In the genomic region with DNA sequence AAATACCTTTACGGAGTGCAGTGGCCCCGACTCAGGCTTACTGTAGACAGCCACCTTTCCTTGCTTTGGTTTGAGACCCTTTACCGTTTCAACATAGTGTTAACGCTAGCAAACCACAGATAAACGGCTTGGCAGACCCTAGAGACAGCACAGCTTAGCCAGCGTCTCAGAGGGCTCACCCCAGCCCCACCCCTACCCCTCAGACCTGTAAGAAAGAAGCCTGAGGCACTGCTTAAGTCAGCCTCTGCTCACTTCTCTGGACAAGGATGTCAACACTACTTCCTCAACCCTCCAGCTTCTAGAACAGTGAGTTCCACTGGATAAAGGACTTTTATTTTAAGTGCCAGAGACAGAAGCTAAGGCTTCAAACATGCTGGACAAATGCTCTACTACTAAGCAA, we compare ENCODE assay signal across 10 mouse cellular contexts. TPM values are rescaled to one million over a fixed set of nuclear protein-coding genes. Genes with fewer than 3 reads are reported as not detected.
DNase-seq lines count a peak whose midpoint lies in the region; ATAC-seq and TF ChIP-seq lines count a peak whose summit lies in the region.
"Had no signal": no experiment of that assay in that cellular context is flagged by ENCODE, and none has a peak within 500 bp of the region (broad histone marks: within the 10 kb centered on the region; RNA-seq: fewer than 3 reads in every experiment).

No protein-coding gene starts in this region.

- 0 out of 2 replicates have a peak overlapping the region, but pooled peaks have one; percentile 17 for H3K4me2 ChIP-seq in heart, embryonic 15.5 days
- H3K4me2 ChIP-seq in midbrain, embryonic 15.5 days: no peak overlapping the region
- peak overlapping the region; percentile 15 for H3K4me2 ChIP-seq in stomach, postnatal 0 days (replicated peaks; ENCODE audit: low read depth)

- no peak for TF ChIP-seq EP300 in stomach, postnatal 0 days (optimal IDR thresholded peaks at IDR 0.05)

- intact Hi-C loops in heart, postnatal 36 days (cut with DNase I): no loop called here
- intact Hi-C loops in left cerebral cortex, postnatal 14 days (cut with DNase I): no loop called here

- ATAC-seq in heart, embryonic 15.5 days (replicated peaks; ENCODE audit: insufficient number of reproducible peaks, insufficient read depth, low FRiP score, low read depth): no peak
- ATAC-seq in midbrain, embryonic 15.5 days (replicated peaks): no peak
- ATAC-seq in granulocyte monocyte progenitor cell, adult 5-6 weeks (replicated peaks; ENCODE audit: poor library complexity, severe bottlenecking): peak; percentile 51
- ATAC-seq in stomach, postnatal 0 days (ENCODE audit: low FRiP score, low TSS enrichment): no peak
- ATAC-seq: CD4-positive, CD25-positive, alpha-beta regulatory T cell, adult 4 months had no signal

- H3K4me1 ChIP-seq in heart, embryonic 15.5 days (replicated peaks): peaks cover 13% of the 10 kb centered on the region
- H3K4me1 ChIP-seq in midbrain, embryonic 10.5 days: peaks cover 25% of the 10 kb centered on the region
- peaks cover 14% of the 10 kb centered on the region for H3K4me1 ChIP-seq in midbrain, embryonic 15.5 days
- no peaks in the 10 kb centered on the region for H3K4me1 ChIP-seq in stomach, postnatal 0 days (replicated peaks; ENCODE audit: control insufficient read depth, insufficient read depth)

- no peaks in the 10 kb centered on the region for H3K27me3 ChIP-seq in heart, embryonic 15.5 days
- H3K27me3 ChIP-seq in midbrain, embryonic 10.5 days (ENCODE audit: low read depth, poor library complexity, severe bottlenecking): peaks cover 7% of the 10 kb centered on the region; the same call in 1 of the 2 replicates
- no peaks in the 10 kb centered on the region for H3K27me3 ChIP-seq in midbrain, embryonic 15.5 days (replicated peaks)
- H3K27me3 ChIP-seq in stomach, postnatal 0 days (ENCODE audit: control insufficient read depth, insufficient read depth, low read length): no peaks in the 10 kb centered on the region

- no peak for DNase-seq in heart, postnatal 36 days
- no peak for DNase-seq in midbrain, embryonic 10.5 days (ENCODE audit: low spot score)
- no peak for DNase-seq in stomach, postnatal 0 days (ENCODE audit: low spot score)
- no peak for DNase-seq in left cerebral cortex, postnatal 14 days (ENCODE audit: low spot score in 2 of 2)
- DNase-seq: cerebellum, adult 2 months; kidney, adult 8-10 months had no signal

- WGBS in heart, embryonic 15.5 days: 19% methylated on average over 6 of the region's 6 CpGs
- 21% methylated on average over 6 of the region's 6 CpGs for WGBS in midbrain, embryonic 10.5 days
- WGBS in midbrain, embryonic 15.5 days: 24% methylated on average over 6 of the region's 6 CpGs
- WGBS in stomach, postnatal 0 days: 31% methylated on average over 6 of the region's 6 CpGs

- H3K9ac ChIP-seq in heart, embryonic 15.5 days: no peak overlapping the region
- H3K9ac ChIP-seq in midbrain, embryonic 15.5 days: no peak overlapping the region
- H3K9ac ChIP-seq in stomach, postnatal 0 days (ENCODE audit: low read length): peak overlapping the region; percentile 41; the same call in 1 of the 2 replicates

- peak overlapping the region; percentile 35; the same call in 1 of the 2 replicates for H3K27ac ChIP-seq in heart, embryonic 15.5 days
- H3K27ac ChIP-seq in midbrain, embryonic 10.5 days (replicated peaks): peak overlapping the region; percentile 67
- H3K27ac ChIP-seq in midbrain, embryonic 15.5 days: no peak overlapping the region
- H3K27ac ChIP-seq in stomach, postnatal 0 days (replicated peaks): peak overlapping the region; percentile 49; the same call in 1 of the 2 replicates

- no peaks in the 10 kb centered on the region for H3K36me3 ChIP-seq in heart, embryonic 15.5 days
- H3K36me3 ChIP-seq in midbrain, embryonic 10.5 days: no peaks in the 10 kb centered on the region
- H3K36me3 ChIP-seq in midbrain, embryonic 15.5 days (replicated peaks): no peaks in the 10 kb centered on the region
- no peaks in the 10 kb centered on the region for H3K36me3 ChIP-seq in stomach, postnatal 0 days (ENCODE audit: control insufficient read depth, insufficient read depth, low read length)

- no peaks in the 10 kb centered on the region for H3K9me3 ChIP-seq in heart, embryonic 15.5 days (replicated peaks)
- no peaks in the 10 kb centered on the region for H3K9me3 ChIP-seq in midbrain, embryonic 10.5 days (replicated peaks)
- H3K9me3 ChIP-seq in midbrain, embryonic 15.5 days: no peaks in the 10 kb centered on the region
- no peaks in the 10 kb centered on the region for H3K9me3 ChIP-seq in stomach, postnatal 0 days (ENCODE audit: control insufficient read depth, low read length)

- no peak overlapping the region for H3K4me3 ChIP-seq in heart, embryonic 15.5 days
- peak overlapping the region; percentile 5; the same call in 1 of the 2 replicates for H3K4me3 ChIP-seq in midbrain, embryonic 10.5 days
- no peak overlapping the region for H3K4me3 ChIP-seq in midbrain, embryonic 15.5 days
- H3K4me3 ChIP-seq in stomach, postnatal 0 days (ENCODE audit: low read depth, low read length): no peak overlapping the region

- TF ChIP-seq CTCF in stomach, postnatal 0 days (IDR thresholded peaks at IDR 0.05; ENCODE audit: low read depth): no peak

RNA-seq across cellular contexts. Expression of gene Plet1, which starts 2.2 kb away (rescaled TPM):
- 0.45 and 1.4 TPM in 2 replicates for polyA plus RNA-seq in heart, embryonic 15.5 days (2015; fragmentation: Nextera tagmentation; extraction: Ambion mirVana)
- 1 to 10 TPM in 1 of 2 experiments, under 1 TPM in 1; 0.95 to 1.7 TPM for total RNA-seq in heart, postnatal 36 days (2021)
- polyA plus RNA-seq in midbrain, embryonic 10.5 days (2016; fragmentation: Nextera tagmentation; extraction: Ambion mirVana): 0.32 and 0.36 TPM in 2 replicates
- polyA plus RNA-seq in midbrain, embryonic 15.5 days (2015; fragmentation: Nextera tagmentation; extraction: Ambion mirVana): 0.63 and 0.88 TPM in 2 replicates
- total RNA-seq in granulocyte monocyte progenitor cell, adult 5-6 weeks (2014; fragmentation: Nextera tagmentation): 5.2 TPM in 1 of 2 replicates, not detected in the other
- not detected in 2 replicates for total RNA-seq in granulocyte monocyte progenitor cell, adult 5-6 weeks (2017)
- polyA plus RNA-seq in stomach, postnatal 0 days (2015; fragmentation: Nextera tagmentation; extraction: Ambion mirVana): 76.4 and 79.7 TPM in 2 replicates
- not detected for total RNA-seq in left cerebral cortex, postnatal 14 days (2021)

RNA-seq across cellular contexts. Expression of gene Pts, which starts 32.0 kb away (rescaled TPM):
- polyA plus RNA-seq in heart, embryonic 15.5 days (2015; fragmentation: Nextera tagmentation; extraction: Ambion mirVana): 82.3 and 83.6 TPM in 2 replicates
- total RNA-seq in heart, postnatal 36 days (2021): 10 to 100 TPM; 26.0 to 31.2 TPM
- 86.9 and 95.9 TPM in 2 replicates for polyA plus RNA-seq in midbrain, embryonic 10.5 days (2016; fragmentation: Nextera tagmentation; extraction: Ambion mirVana)
- 106 and 111 TPM in 2 replicates for polyA plus RNA-seq in midbrain, embryonic 15.5 days (2015; fragmentation: Nextera tagmentation; extraction: Ambion mirVana)
- total RNA-seq in granulocyte monocyte progenitor cell, adult 5-6 weeks (2014; fragmentation: Nextera tagmentation): 107 and 145 TPM in 2 replicates
- 77.5 and 108 TPM in 2 replicates for total RNA-seq in granulocyte monocyte progenitor cell, adult 5-6 weeks (2017)
- polyA plus RNA-seq in stomach, postnatal 0 days (2015; fragmentation: Nextera tagmentation; extraction: Ambion mirVana): 83.8 and 87.0 TPM in 2 replicates
- total RNA-seq in left cerebral cortex, postnatal 14 days (2021): 10 to 100 TPM; 35.6 to 41.3 TPM

RNA-seq across cellular contexts. Expression of gene Il18, which starts 58.1 kb away (rescaled TPM):
- polyA plus RNA-seq in heart, embryonic 15.5 days (2015; fragmentation: Nextera tagmentation; extraction: Ambion mirVana): 3.1 and 3.4 TPM in 2 replicates
- total RNA-seq in heart, postnatal 36 days (2021): 1 to 10 TPM in 1 of 2 experiments, under 1 TPM in 1; 0.84 to 1.8 TPM
- 8.9 and 14.6 TPM in 2 replicates for polyA plus RNA-seq in midbrain, embryonic 10.5 days (2016; fragmentation: Nextera tagmentation; extraction: Ambion mirVana)
- 19.3 and 19.6 TPM in 2 replicates for polyA plus RNA-seq in midbrain, embryonic 15.5 days (2015; fragmentation: Nextera tagmentation; extraction: Ambion mirVana)
- total RNA-seq in granulocyte monocyte progenitor cell, adult 5-6 weeks (2014; fragmentation: Nextera tagmentation): 1.0 and 4.5 TPM in 2 replicates
- total RNA-seq in granulocyte monocyte progenitor cell, adult 5-6 weeks (2017): 2.6 and 4.2 TPM in 2 replicates
- 290 and 317 TPM in 2 replicates for polyA plus RNA-seq in stomach, postnatal 0 days (2015; fragmentation: Nextera tagmentation; extraction: Ambion mirVana)
- total RNA-seq in left cerebral cortex, postnatal 14 days (2021): 10 to 100 TPM; 24.1 to 24.4 TPM

RNA-seq across cellular contexts. Expression of gene Bco2, which starts 58.4 kb away (rescaled TPM):
- polyA plus RNA-seq in heart, embryonic 15.5 days (2015; fragmentation: Nextera tagmentation; extraction: Ambion mirVana): 0.13 and 0.25 TPM in 2 replicates
- under 1 TPM; 0.42 to 0.49 TPM for total RNA-seq in heart, postnatal 36 days (2021)
- 0.19 and 0.34 TPM in 2 replicates for polyA plus RNA-seq in midbrain, embryonic 10.5 days (2016; fragmentation: Nextera tagmentation; extraction: Ambion mirVana)
- polyA plus RNA-seq in midbrain, embryonic 15.5 days (2015; fragmentation: Nextera tagmentation; extraction: Ambion mirVana): 0.31 and 0.45 TPM in 2 replicates
- not detected in 2 replicates for total RNA-seq in granulocyte monocyte progenitor cell, adult 5-6 weeks (2014; fragmentation: Nextera tagmentation)
- 0.62 and 1.0 TPM in 2 replicates for total RNA-seq in granulocyte monocyte progenitor cell, adult 5-6 weeks (2017)
- polyA plus RNA-seq in stomach, postnatal 0 days (2015; fragmentation: Nextera tagmentation; extraction: Ambion mirVana): 4.7 and 5.3 TPM in 2 replicates
- 1 to 10 TPM; 2.7 to 2.8 TPM for total RNA-seq in left cerebral cortex, postnatal 14 days (2021)

Comparison
In these comparisons a context has a peak if more than half of its experiments do, and no peak if none do; other contexts are left out.
1. RNA of gene Plet1, which starts 2.2 kb away (polyA plus RNA-seq): 76.4 to 79.7 TPM in stomach, postnatal 0 days; 0.63 to 0.88 TPM in midbrain, embryonic 15.5 days, 0.45 to 1.4 TPM in heart, embryonic 15.5 days and 0.32 to 0.36 TPM in midbrain, embryonic 10.5 days; every median in the first group is over 10 times any median in the second.
2. RNA of gene Il18, which starts 58.1 kb away (polyA plus RNA-seq): 290 to 317 TPM in stomach, postnatal 0 days; 19.3 to 19.6 TPM in midbrain, embryonic 15.5 days, 8.9 to 14.6 TPM in midbrain, embryonic 10.5 days and 3.1 to 3.4 TPM in heart, embryonic 15.5 days; every median in the first group is over 10 times any median in the second.